Mouse (Mus musculus) layer of hippocampus, adult 9-11 months (tissue): ENCODE measurements around the gene Mrps23.

Experiments
- DNase-seq: peaks from one replicate; pipeline ENCODE4 v3.0.0; 2022

Mrps23 gene

GRCm38 (mm10) chr11:88203712-88204532 is at the start of gene Mrps23:
Mrps23 (plus strand) TSS chr11:88204388.
- DNase-seq = peak; percentile 95

- DNase-seq = no peak
Observed at GRCm38 (mm10) chr11:88154500-88154899, 49.7 kb upstream of the Mrps23 start.

- peak; percentile 51 for DNase-seq
Observed at GRCm38 (mm10) chr11:88155451-88155850, 48.7 kb upstream of the Mrps23 start.

- no peak for DNase-seq
Observed at GRCm38 (mm10) chr11:88155998-88156397, 48.2 kb upstream of the Mrps23 start.

- no peak for DNase-seq
Observed at GRCm38 (mm10) chr11:88156403-88156802, 47.8 kb upstream of the Mrps23 start.

- DNase-seq = no peak
Observed at GRCm38 (mm10) chr11:88158842-88159246, 45.3 kb upstream of the Mrps23 start.

- no peak for DNase-seq
Observed at GRCm38 (mm10) chr11:88159389-88159788, 44.8 kb upstream of the Mrps23 start.

GRCm38 (mm10) chr11:88160316-88160715 is 43.9 kb upstream of the Mrps23 start:
- DNase-seq = no peak

GRCm38 (mm10) chr11:88161051-88161581 is 43.1 kb upstream of the Mrps23 start:
- peak; percentile 80 for DNase-seq

- peak; percentile 88 for DNase-seq
Observed at GRCm38 (mm10) chr11:88161651-88162362, 42.4 kb upstream of the Mrps23 start.

GRCm38 (mm10) chr11:88162740-88163139 is 41.4 kb upstream of the Mrps23 start:
- DNase-seq = no peak

GRCm38 (mm10) chr11:88164213-88164723 is 39.9 kb upstream of the Mrps23 start:
- no peak for DNase-seq

GRCm38 (mm10) chr11:88164801-88165377 is 39.3 kb upstream of the Mrps23 start:
- DNase-seq = no peak

- DNase-seq = no peak
Observed at GRCm38 (mm10) chr11:88165683-88166364, 38.4 kb upstream of the Mrps23 start.

- no peak for DNase-seq
Observed at GRCm38 (mm10) chr11:88166471-88166870, 37.7 kb upstream of the Mrps23 start.

- no peak for DNase-seq
Observed at GRCm38 (mm10) chr11:88168611-88169010, 35.6 kb upstream of the Mrps23 start.

GRCm38 (mm10) chr11:88169531-88170040 is 34.6 kb upstream of the Mrps23 start:
- no peak for DNase-seq

- DNase-seq = no peak
Observed at GRCm38 (mm10) chr11:88170606-88171005, 33.6 kb upstream of the Mrps23 start.

GRCm38 (mm10) chr11:88171876-88172442 is 32.2 kb upstream of the Mrps23 start:
- no peak for DNase-seq

GRCm38 (mm10) chr11:88172601-88173325 is 31.4 kb upstream of the Mrps23 start:
- DNase-seq = no peak

- no peak for DNase-seq
Observed at GRCm38 (mm10) chr11:88173386-88174025, 30.7 kb upstream of the Mrps23 start.
